Mouse (Mus musculus) B cell, adult 2 months (primary cell): ENCODE results near the gene Tex50.
"Not testable (repeated sequence)": the region's sequence is repeated elsewhere in the genome, so short reads cannot be mapped to it uniquely, and the experiment has no call there.

Experiments
- DNase-seq, 2 experiments: peaks; one replicate each; pipeline ENCODE4 v3.0.0; 2022

Gene Tex50

GRCm38 (mm10) chr1:161159214-161159613 is at the start of gene Tex50:
Gene Tex50, minus strand, starts transcription at chr1:161159314.
- no peak for DNase-seq

- no peak for DNase-seq
Observed at GRCm38 (mm10) chr1:161199856-161200255, 40.7 kb upstream of the Tex50 start.

GRCm38 (mm10) chr1:161196364-161196763 is 37.2 kb upstream of the Tex50 start:
- not testable (repeated sequence) for DNase-seq

GRCm38 (mm10) chr1:161195541-161196351 is 36.6 kb upstream of the Tex50 start:
- DNase-seq = peak; percentile 58 to 60

GRCm38 (mm10) chr1:161190253-161190910 is 31.3 kb upstream of the Tex50 start:
- no peak for DNase-seq

GRCm38 (mm10) chr1:161185431-161185830 is 26.3 kb upstream of the Tex50 start:
- no peak for DNase-seq

GRCm38 (mm10) chr1:161183677-161184076 is 24.6 kb upstream of the Tex50 start:
- no peak for DNase-seq

GRCm38 (mm10) chr1:161182386-161182785 is 23.3 kb upstream of the Tex50 start:
- DNase-seq = no peak

- DNase-seq = peak; percentile 80 to 82
Observed at GRCm38 (mm10) chr1:161180674-161181073, 21.6 kb upstream of the Tex50 start.

- DNase-seq = peak; percentile 88 to 89
Observed at GRCm38 (mm10) chr1:161170651-161171050, 11.5 kb upstream of the Tex50 start.

- no peak for DNase-seq
Observed at GRCm38 (mm10) chr1:161160266-161160665, 1.2 kb upstream of the Tex50 start.

GRCm38 (mm10) chr1:161156546-161156945 is 2.6 kb downstream of the Tex50 start:
- DNase-seq = peak in 1 of 2 experiments; percentile 3

GRCm38 (mm10) chr1:161151098-161151497 is 8.0 kb downstream of the Tex50 start:
- DNase-seq = no peak

GRCm38 (mm10) chr1:161147888-161148287 is 11.2 kb downstream of the Tex50 start:
- DNase-seq = no peak

- not testable (repeated sequence) for DNase-seq
Observed at GRCm38 (mm10) chr1:161145611-161146010, 13.5 kb downstream of the Tex50 start.

GRCm38 (mm10) chr1:161143216-161143615 is 15.9 kb downstream of the Tex50 start:
- no peak for DNase-seq

GRCm38 (mm10) chr1:161142531-161143159 is 16.5 kb downstream of the Tex50 start, which contains the start of gene Ankrd45:
Gene Ankrd45, plus strand, starts transcription at chr1:161142691.
- peak; percentile 45 to 50 for DNase-seq

- peak; percentile 34 to 52 for DNase-seq
Observed at GRCm38 (mm10) chr1:161140026-161140762, 18.9 kb downstream of the Tex50 start.

- DNase-seq = peak; percentile 51 to 55
Observed at GRCm38 (mm10) chr1:161139496-161139895, 19.6 kb downstream of the Tex50 start.

- peak; percentile 93 for DNase-seq
Observed at GRCm38 (mm10) chr1:161130726-161131664, 28.1 kb downstream of the Tex50 start, which contains the start of gene Klhl20. Gene Klhl20, minus strand, starts transcription at chr1:161131511.

GRCm38 (mm10) chr1:161126461-161126860 is 32.7 kb downstream of the Tex50 start:
- no peak for DNase-seq
